Mouse (Mus musculus) C3H10T1/2 (cell line): ENCODE data around the gene Top3b. TPM values are rescaled to one million over a fixed set of nuclear protein-coding genes. Genes with fewer than 3 reads are reported as not detected.

Source experiments
- polyA plus RNA-seq, 2 experiments: library from polyadenylated mRNA; unstranded; fragments of >200 nt; fragmentation: generic; extraction: Trizol; gene quantifications; one replicate each; pipeline ENCODE4 v1.2.1; 2012; ENCODE audit warnings: missing spikeins in 2 of 2

Gene Top3b
- 10 to 100 TPM; 19.8 to 69.1 TPM for polyA plus RNA-seq

DNA sequence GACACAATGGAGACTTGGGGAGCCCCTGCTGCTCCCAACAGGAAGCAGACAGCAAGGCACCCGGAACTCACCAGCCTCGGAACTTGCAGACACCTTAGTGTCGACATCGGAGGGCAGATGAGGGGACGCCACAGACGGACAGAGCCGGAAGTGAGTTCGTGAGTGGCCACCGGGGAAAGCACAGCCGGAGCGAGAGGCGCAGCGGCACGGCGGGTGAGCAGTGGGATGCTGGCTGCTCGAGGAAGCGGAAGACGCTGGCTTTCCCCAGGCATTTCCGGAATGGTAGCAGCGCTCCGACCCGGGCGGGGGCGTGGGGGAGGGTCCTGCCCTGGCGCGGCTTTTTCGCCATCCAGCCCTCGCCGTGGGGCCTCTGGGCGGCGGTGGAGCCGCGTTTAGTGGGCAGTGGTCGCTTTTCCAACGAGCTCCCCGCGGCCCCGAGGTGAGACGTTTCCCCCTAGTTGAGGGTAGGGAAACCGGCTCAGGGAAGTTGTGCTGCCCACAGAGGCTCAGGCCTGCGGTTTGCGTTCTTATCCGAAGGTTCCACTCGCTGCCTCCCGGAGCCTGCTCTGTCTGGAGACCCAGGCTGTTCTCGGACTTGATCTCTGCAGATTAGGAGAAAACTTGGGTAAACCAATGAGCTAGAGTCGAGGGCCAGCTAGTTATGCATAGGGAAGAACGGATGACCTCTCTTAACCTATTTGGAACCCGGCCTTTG lies at the start of gene Top3b, which contains the start of gene Vpreb1:
Top3b (plus strand) TSS at position 120 of the 715 bp plus-strand sequence.
Vpreb1 (minus strand) TSS at position 227 of the 715 bp plus-strand sequence.

DNA sequence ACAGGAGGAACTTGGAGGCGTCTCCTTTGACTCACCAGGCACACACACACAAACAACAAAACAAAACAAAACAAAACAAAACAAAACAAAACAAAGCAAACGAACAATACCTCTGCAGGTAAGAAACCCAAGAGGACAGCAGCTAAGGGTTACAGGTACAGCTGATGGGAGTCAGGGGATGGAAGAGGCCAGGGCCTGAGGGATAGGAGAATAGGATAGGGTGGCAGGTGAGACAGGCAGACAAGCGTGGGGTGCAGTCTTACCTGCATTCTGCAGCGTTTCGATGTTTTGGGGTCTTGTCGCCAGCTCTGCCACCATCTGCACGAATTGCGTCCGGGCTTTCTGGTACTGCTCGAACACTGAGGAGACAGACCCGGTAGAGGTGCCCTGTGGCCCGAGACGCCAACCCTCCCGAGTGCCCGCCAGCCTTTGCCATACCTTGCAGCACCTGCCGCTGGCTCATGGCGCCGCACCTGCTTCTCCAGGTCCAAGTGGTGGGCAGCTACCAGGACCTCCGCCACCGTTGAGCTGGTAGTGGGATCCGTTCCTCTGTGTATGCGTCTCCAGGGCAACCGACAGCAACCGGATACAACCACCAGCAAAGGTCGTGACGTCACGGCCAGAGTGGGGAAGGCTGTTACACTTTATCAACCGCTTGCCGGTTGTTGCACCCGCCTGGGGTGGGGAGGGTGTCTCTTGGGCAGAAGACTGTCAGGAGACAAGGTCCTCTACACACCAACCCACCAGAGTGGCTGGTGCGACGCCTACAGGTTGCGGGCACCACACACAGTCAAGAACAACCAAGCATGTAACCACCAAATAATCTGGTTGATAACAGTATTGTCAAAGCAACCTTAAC lies 41.5 kb upstream of the Top3b start, which contains the start of gene Spag6l:
Spag6l (minus strand) TSS at position 700 of the 859 bp plus-strand sequence.

DNA sequence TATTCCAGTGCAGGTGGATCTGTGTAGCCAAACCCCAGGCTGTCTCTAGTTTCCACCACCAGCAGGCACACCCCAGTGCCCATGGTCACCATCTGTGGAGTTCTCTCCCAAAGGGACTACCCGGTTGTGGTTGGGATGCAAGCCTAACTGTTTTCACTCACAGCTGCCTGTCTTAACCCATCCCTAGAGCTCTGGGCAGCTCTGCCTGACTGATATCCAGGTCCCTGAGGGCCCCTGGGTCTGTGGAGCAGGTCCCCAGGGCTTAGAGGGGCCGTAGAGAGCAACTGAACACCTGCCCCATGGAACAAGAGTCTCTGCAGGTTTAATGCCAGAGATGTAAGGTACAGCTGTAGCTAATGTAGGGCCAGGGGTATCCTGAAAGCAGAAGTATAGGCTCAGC lies 6.6 kb upstream of the Top3b start, which contains the start of gene Igll1:
Igll1 (minus strand) TSS at position 8 of the 400 bp plus-strand sequence.

DNA sequence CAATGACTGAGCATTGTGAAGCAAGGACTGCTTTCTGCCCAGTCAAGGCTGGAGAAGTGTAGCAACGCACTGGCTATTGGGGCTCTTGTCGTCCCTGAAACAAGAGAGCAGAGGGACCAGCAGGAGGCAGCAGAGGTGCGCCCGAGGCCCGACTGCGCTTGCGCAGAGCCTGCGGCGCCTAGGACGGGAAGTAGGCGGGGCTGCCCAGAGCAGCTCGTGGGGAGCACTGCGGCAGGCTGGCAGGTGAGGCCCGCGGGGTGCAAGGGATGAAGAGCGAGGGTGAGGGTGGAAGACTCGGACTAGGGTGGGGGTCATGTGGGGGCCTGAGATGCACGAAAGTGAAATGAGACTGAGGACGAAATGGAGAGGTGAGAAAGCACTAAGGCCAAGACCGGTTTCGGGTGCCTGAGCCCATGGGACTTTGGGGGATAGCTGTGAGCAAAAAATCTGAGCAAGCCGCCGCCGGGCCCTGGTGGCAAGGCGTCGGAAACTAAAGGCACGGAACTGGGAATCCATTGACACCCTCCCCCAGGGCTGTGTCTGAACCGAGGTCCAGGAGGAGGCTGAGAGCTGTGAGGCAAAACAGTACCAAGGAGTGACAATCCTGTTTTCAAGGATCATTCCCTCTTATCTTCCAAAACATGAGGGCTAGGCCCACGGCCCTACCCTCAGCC lies 26.0 kb downstream of the Top3b start, which contains the start of gene Ppm1f:
Ppm1f (plus strand) TSS at position 88 of the 674 bp plus-strand sequence.

Other genes starting within 250 kb of the Top3b start
- gene Olfr19, start 194.3 kb upstream of the Top3b start, polyA plus RNA-seq = not detected
- gene Spag6l, start 41.3 kb upstream of the Top3b start, polyA plus RNA-seq = not detected
- under 1 TPM; 0.04 to 0.28 TPM for gene Igll1, start 6.8 kb upstream of the Top3b start, polyA plus RNA-seq
- 1 to 10 TPM in 1 of 2 experiments, under 1 TPM in 1; 0.81 to 4.1 TPM for gene Vpreb1, start 107 bp downstream of the Top3b start, polyA plus RNA-seq
- gene Ppm1f, start 25.7 kb downstream of the Top3b start, polyA plus RNA-seq = 10 to 100 TPM in 1 of 2 experiments, 1 to 10 TPM in 1; 5.3 to 18.2 TPM
- 10 to 100 TPM in 1 of 2 experiments, 1 to 10 TPM in 1; 7.6 to 55.8 TPM for gene Mapk1, start 112.6 kb downstream of the Top3b start, polyA plus RNA-seq
- 1 to 10 TPM in 1 of 2 experiments, under 1 TPM in 1; 0.53 to 9.9 TPM for gene Ypel1, start 199.0 kb downstream of the Top3b start, polyA plus RNA-seq
- gene Ppil2, start 240.5 kb downstream of the Top3b start, polyA plus RNA-seq = 10 to 100 TPM; 32.0 to 74.9 TPM